In genomic region chr5:149037729-149038128, GRCm38 (mm10) we compare ENCODE assay signal across 11 mouse cellular contexts. TPM values are rescaled to one million over a fixed set of nuclear protein-coding genes. Genes with fewer than 3 reads are reported as not detected.
A peak's percentile ranks its signal among the peaks of the same experiment; 100 is the strongest.
DNase-seq lines count a peak whose midpoint lies in the region; ATAC-seq and TF ChIP-seq lines count a peak whose summit lies in the region.
"Had no signal": no experiment of that assay in that cellular context is flagged by ENCODE, and none has a peak within 500 bp of the region (broad histone marks: within the 10 kb centered on the region; RNA-seq: fewer than 3 reads in every experiment).

No protein-coding gene starts in this region.

- H3K36me3 ChIP-seq in forebrain, postnatal 0 days (ENCODE audit: insufficient read depth): no peaks in the 10 kb centered on the region; the same call in 1 of the 2 replicates
- no peaks in the 10 kb centered on the region for H3K36me3 ChIP-seq in forebrain, embryonic 15.5 days
- no peaks in the 10 kb centered on the region for H3K36me3 ChIP-seq in stomach, embryonic 16.5 days (ENCODE audit: control insufficient read depth, insufficient read depth, low read length)
- no peaks in the 10 kb centered on the region for H3K36me3 ChIP-seq in hindbrain, embryonic 12.5 days
- H3K36me3 ChIP-seq: heart, embryonic 15.5 days; stomach, embryonic 15.5 days had no signal

- no peaks in the 10 kb centered on the region for H3K27me3 ChIP-seq in forebrain, postnatal 0 days (ENCODE audit: insufficient read depth, low read length)
- no peaks in the 10 kb centered on the region for H3K27me3 ChIP-seq in forebrain, embryonic 15.5 days
- no peaks in the 10 kb centered on the region for H3K27me3 ChIP-seq in stomach, embryonic 16.5 days (ENCODE audit: control insufficient read depth, insufficient read depth, low read length)
- no peaks in the 10 kb centered on the region for H3K27me3 ChIP-seq in hindbrain, embryonic 12.5 days
- H3K27me3 ChIP-seq: CH12.LX; heart, embryonic 15.5 days; stomach, embryonic 15.5 days had no signal

- H3K4me2 ChIP-seq in forebrain, postnatal 0 days (ENCODE audit: low read depth): no peak overlapping the region
- no peak overlapping the region for H3K4me2 ChIP-seq in forebrain, embryonic 15.5 days (replicated peaks)
- no peak overlapping the region for H3K4me2 ChIP-seq in stomach, embryonic 16.5 days (ENCODE audit: low read depth, low read length)
- no peak overlapping the region for H3K4me2 ChIP-seq in hindbrain, embryonic 12.5 days (replicated peaks)
- H3K4me2 ChIP-seq: heart, embryonic 15.5 days; stomach, embryonic 15.5 days had no signal

- TF ChIP-seq CTCF in forebrain, postnatal 0 days (IDR thresholded peaks at IDR 0.05; ENCODE audit: low read depth): no peak

- H3K27ac ChIP-seq in forebrain, postnatal 0 days (ENCODE audit: low read depth, low read length): no peak overlapping the region
- H3K27ac ChIP-seq in forebrain, embryonic 15.5 days (replicated peaks): no peak overlapping the region
- no peak overlapping the region for H3K27ac ChIP-seq in stomach, embryonic 16.5 days (ENCODE audit: low read length)
- no peak overlapping the region for H3K27ac ChIP-seq in hindbrain, embryonic 12.5 days
- H3K27ac ChIP-seq: heart, embryonic 15.5 days; stomach, embryonic 15.5 days had no signal

- no peak overlapping the region for H3K9ac ChIP-seq in forebrain, postnatal 0 days
- H3K9ac ChIP-seq in forebrain, embryonic 15.5 days (replicated peaks): no peak overlapping the region
- no peak overlapping the region for H3K9ac ChIP-seq in stomach, embryonic 16.5 days (ENCODE audit: low read length)
- no peak overlapping the region for H3K9ac ChIP-seq in hindbrain, embryonic 12.5 days
- H3K9ac ChIP-seq: heart, embryonic 15.5 days; stomach, embryonic 15.5 days had no signal

- intact Hi-C loops in left cerebral cortex, postnatal 36 days (cut with DNase I): no loop called here

- H3K4me3 ChIP-seq in forebrain, postnatal 0 days (ENCODE audit: low read depth, low read length): no peak overlapping the region
- no peak overlapping the region for H3K4me3 ChIP-seq in forebrain, embryonic 15.5 days
- 0 out of 2 replicates have a peak overlapping the region, but pooled peaks have one; percentile 1 for H3K4me3 ChIP-seq in stomach, embryonic 16.5 days (replicated peaks; ENCODE audit: low read length)
- H3K4me3 ChIP-seq in hindbrain, embryonic 12.5 days: no peak overlapping the region
- H3K4me3 ChIP-seq: heart, embryonic 15.5 days; stomach, embryonic 15.5 days had no signal

- ATAC-seq in forebrain, postnatal 0 days: peak; percentile 82
- ATAC-seq in forebrain, embryonic 15.5 days (replicated peaks): no peak
- ATAC-seq in stomach, embryonic 16.5 days (ENCODE audit: insufficient read depth, low FRiP score): no peak
- no peak for ATAC-seq in hindbrain, embryonic 12.5 days (ENCODE audit: low FRiP score)

- no peaks in the 10 kb centered on the region for H3K4me1 ChIP-seq in forebrain, postnatal 0 days (ENCODE audit: insufficient read depth)
- peaks cover 3% of the 10 kb centered on the region; the same call in 1 of the 2 replicates for H3K4me1 ChIP-seq in forebrain, embryonic 15.5 days
- H3K4me1 ChIP-seq in stomach, embryonic 16.5 days (ENCODE audit: control insufficient read depth, insufficient read depth, low read length): no peaks in the 10 kb centered on the region
- no peaks in the 10 kb centered on the region for H3K4me1 ChIP-seq in hindbrain, embryonic 12.5 days

- peak; percentile 75 for DNase-seq in forebrain, postnatal 0 days
- peak; percentile 67 to 74 for DNase-seq in right cerebral cortex, postnatal 10 days (ENCODE audit: low spot score in 2 of 2)
- DNase-seq in right cerebral cortex, postnatal 14 days: no peak
- peak; percentile 96 for DNase-seq in kidney, adult 9 months
- no peak for DNase-seq in left cerebral cortex, postnatal 36 days (ENCODE audit: low spot score in 2 of 2)

- WGBS in forebrain, postnatal 0 days: 13% methylated on average over 10 of the region's 10 CpGs
- WGBS in forebrain, embryonic 15.5 days: 21% methylated on average over 10 of the region's 10 CpGs
- WGBS in stomach, embryonic 16.5 days: 18% methylated on average over 10 of the region's 10 CpGs
- WGBS in hindbrain, embryonic 12.5 days: 24% methylated on average over 10 of the region's 10 CpGs

- H3K9me3 ChIP-seq in forebrain, postnatal 0 days (ENCODE audit: low read length): no peaks in the 10 kb centered on the region
- no peaks in the 10 kb centered on the region for H3K9me3 ChIP-seq in forebrain, embryonic 15.5 days
- H3K9me3 ChIP-seq in stomach, embryonic 16.5 days (replicated peaks; ENCODE audit: control insufficient read depth, low read length): 0 out of 2 replicates have a peak, but pooled peaks cover 6% of the 10 kb centered on the region
- peaks cover 7% of the 10 kb centered on the region; the same call in 1 of the 2 replicates for H3K9me3 ChIP-seq in hindbrain, embryonic 12.5 days (replicated peaks)
- H3K9me3 ChIP-seq: stomach, embryonic 15.5 days had no signal

RNA-seq across cellular contexts. Expression of gene Gm42791, which starts 42.8 kb away (rescaled TPM):
- not detected in 2 replicates for total RNA-seq in forebrain, postnatal 0 days (2014; rRNA removed)
- polyA plus RNA-seq in forebrain, postnatal 0 days (2015; fragmentation: Nextera tagmentation; extraction: Ambion mirVana): 2.0 and 5.7 TPM in 2 replicates
- polyA plus RNA-seq in forebrain, embryonic 15.5 days (2015; fragmentation: Nextera tagmentation; extraction: Ambion mirVana): 5.6 and 7.4 TPM in 2 replicates
- 1.6 and 2.2 TPM in 2 replicates for polyA plus RNA-seq in stomach, embryonic 16.5 days (2015; fragmentation: Nextera tagmentation; extraction: Ambion mirVana)
- 10 to 100 TPM; 14.8 to 36.1 TPM for total RNA-seq in left cerebral cortex, postnatal 36 days (2021)
- 0.49 and 3.3 TPM in 2 replicates for polyA plus RNA-seq in hindbrain, embryonic 12.5 days (2016; fragmentation: Nextera tagmentation; extraction: Ambion mirVana)

Comparison
In these comparisons a context has a peak if more than half of its experiments do, and no peak if none do; other contexts are left out.
1. DNase-seq: peak in forebrain, postnatal 0 days (single experiment), right cerebral cortex, postnatal 10 days (2 of 2) and kidney, adult 9 months (single experiment); none in right cerebral cortex, postnatal 14 days (single experiment) and left cerebral cortex, postnatal 36 days (0 of 2).